Mouse (Mus musculus) embryonic fibroblast, embryonic 13.5 days (primary cell): ENCODE results near the gene Kcnh6.

Experiments used
- CTCF ChIP-seq: IDR thresholded peaks from 2 replicates; pipeline ENCODE4 v1.5.1; 2011; ENCODE audit warnings: mild to moderate bottlenecking, control low read depth, low read length, moderate library complexity, borderline replicate concordance; ENCODE audit not compliant: insufficient read depth
- POLR2A ChIP-seq: IDR thresholded peaks from 2 replicates; pipeline ENCODE4 v1.6.1; 2011; ENCODE audit warnings: low read depth, mild to moderate bottlenecking, control low read depth, low read length, moderate library complexity

DNA sequence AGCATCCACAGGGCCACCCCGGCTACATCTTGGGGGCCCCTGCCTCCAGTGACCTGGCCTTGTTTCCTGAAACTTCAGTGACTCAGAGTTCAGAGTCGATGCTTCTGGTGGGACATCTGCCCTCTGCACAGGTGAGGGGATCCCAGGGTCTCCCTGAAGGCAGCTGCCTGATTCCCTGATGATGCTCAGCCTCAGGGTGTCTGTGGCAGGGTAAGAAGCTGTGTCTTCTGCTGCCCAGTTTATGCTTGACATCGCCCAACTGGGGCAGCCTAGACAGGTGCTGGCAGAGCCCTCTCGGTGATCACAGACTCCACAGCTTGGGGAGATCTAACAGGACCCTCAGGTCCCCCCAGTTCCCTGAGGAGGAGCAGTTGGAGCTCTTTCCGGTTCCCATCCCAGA is 19.7 kb downstream of the Kcnh6 start:
- TF ChIP-seq CTCF (no peak), POLR2A (no peak)
